Mouse (Mus musculus): ENCODE results near the gene Rplp2.

- TF ChIP-seq POLR2A (IDR thresholded peaks at IDR 0.05; ENCODE audit: borderline replicate concordance, extremely low read depth, insufficient read depth, insufficient read length, poor library complexity, severe bottlenecking) (no peak), CTCF (IDR thresholded peaks at IDR 0.05; ENCODE audit: borderline replicate concordance, extremely low read depth, insufficient read depth, insufficient read length) (peak; percentile 64; the same call in 1 of the 2 replicates)
These were observed 6.6 kb upstream of the Rplp2 start for GRCm38 (mm10) chr7:141440613-141441012.
